Mouse (Mus musculus) CD4-positive, CD25-positive, alpha-beta regulatory T cell, adult 4 months (primary cell): ENCODE measurements around the gene Ppp5c. TPM values are rescaled to one million over a fixed set of nuclear protein-coding genes. Genes with fewer than 3 reads are reported as not detected.
"Not testable (repeated sequence)": the region's sequence is repeated elsewhere in the genome, so short reads cannot be mapped to it uniquely, and the experiment has no call there.

ENCODE experiments used
- ATAC-seq: one replicate; pipeline ENCODE4 v1.8.0; 2017
- polyA plus RNA-seq, 2 experiments: library from polyadenylated mRNA; unstranded; fragments of 100-300 nt; shearing (Covaris generic); gene quantifications; one replicate each; pipeline ENCODE4 v1.2.1; 2017

The Ppp5c gene
- polyA plus RNA-seq, result 10 to 100 TPM; 56.6 to 76.0 TPM

DNA sequence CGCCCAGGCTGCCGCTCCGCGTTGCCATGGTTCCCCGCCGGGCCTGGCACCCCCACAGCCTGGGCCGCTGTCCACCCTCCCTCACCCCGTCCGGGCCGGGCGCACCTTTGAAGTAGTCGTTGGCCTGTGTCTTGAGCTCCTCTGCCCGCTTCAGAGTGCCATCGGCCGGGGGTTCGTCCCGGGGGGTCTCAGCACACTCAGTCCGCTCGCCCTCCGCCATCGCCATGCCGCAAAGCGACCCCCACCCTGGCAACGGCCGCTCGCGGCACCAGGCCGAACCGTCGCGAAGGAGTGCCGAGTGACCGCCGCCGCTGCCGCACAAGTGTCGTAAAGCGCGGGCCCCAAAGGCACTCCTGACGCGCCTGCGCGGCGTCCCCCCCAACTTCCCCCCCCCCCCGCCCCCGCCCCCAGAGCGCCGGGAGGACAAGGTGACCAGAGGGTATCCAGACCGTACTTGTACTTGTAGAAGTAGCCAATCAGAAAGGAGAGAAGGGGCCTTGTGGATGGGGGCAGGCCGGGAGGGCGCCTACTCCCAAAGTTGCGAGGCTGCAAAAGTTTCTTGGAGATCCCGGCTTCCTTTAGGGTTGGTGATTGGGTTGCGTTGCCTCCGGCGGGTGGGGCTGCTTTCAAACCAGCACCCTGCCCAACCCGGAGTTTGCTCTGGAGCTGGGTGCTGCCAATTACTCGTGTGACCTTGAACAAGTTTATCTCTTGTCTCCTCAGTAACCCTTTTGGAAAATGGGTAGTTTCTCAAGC, at the start of gene Ppp5c:
Gene Ppp5c, minus strand, starts transcription at position 337 of the 756 bp plus-strand sequence.
- ATAC-seq, result peak; percentile 12

DNA sequence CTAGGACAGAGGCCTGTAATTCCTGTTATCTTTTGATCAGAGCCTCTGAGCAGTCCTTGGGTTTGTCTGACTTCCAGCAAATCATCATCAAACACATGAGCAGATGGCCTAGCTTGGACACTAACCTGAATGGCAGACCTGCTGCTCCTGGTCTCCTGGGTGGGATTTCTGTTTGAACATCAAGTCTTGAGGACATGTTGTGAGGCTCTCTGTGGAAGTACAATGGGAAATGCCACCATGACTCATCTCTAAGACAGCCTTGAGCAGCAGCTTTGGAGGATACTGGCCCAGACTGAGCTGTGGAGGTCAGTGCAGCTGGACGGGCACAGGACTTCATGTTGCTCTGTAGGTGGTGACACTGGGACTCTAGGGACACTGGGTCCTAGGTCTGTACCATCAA, 48.8 kb upstream of the Ppp5c start:
- no peak for ATAC-seq

DNA sequence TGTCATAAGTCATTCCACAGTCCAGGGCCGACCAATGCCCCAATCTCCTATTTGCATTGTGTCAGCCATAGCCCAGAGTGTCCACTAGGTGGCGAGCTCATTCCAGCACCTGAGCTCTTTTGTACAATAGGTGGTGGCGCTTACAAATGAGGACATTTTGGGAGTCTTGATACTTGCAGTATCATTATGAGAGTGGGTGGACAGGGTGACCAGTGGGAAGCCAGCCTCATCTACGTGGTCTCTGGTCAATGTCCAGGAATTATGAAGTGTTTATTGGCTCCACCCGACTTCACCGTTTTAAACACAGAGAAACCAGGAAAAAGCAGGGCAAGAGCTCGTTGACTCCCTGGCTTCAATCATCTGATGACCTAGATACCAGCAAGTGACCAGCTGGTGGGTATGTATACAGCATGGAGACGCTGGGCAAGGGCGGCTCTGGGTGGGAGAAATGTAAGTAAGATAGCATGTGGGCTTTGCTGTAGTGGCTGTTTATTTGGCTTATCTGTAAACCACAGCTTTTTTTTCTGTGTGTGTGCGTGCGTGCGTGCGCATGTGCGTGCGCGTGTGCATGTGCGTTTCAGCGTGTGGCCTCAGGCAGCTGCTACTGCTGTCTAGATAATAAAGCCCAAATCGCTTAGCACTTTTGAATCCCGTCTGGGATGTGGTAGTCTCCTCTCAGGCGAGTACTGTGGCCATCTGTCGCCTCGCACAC, 46.3 kb upstream of the Ppp5c start, which contains the start of gene Psg16:
Gene Psg16, plus strand, starts transcription at position 137 of the 712 bp plus-strand sequence.
- ATAC-seq, result peak; percentile 71

DNA sequence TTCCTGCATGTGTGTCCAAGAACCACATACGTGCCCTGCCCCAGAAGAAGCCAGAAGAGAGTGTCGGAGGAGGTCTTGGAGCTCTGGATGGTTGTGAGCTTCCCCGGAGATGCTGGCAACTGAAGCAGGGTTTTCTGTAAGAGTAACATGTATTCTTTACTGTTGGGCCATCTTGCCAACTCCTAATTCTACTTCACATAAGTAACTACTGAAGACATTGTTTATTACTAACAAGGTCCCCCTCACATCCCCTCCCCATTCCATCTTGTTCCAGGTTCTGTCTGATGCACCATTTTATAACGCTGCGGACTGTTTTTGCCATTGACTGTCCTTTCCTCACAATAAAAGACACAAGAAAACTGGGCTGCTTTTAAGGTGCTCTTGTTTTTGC, 45.8 kb upstream of the Ppp5c start:
- ATAC-seq, result no peak

DNA sequence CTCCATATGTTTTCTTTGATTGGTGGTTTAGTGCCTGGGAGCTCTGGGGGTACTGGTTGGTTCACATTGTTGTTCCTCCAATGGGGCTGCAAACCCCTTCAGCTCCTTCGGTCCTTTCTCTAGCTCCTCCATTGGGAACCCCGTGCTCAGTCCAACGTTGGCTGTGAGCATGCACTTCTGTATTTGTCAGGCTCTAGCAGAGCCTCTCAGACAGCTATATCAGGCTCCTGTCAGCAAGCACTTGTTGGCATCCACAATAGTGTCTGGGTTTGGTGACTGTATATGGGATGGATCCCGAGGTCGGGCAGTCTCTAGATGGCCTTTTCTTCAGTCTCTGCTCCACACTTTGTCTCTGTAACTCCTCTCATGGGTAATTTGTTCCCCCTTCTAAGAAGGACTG, 39.9 kb upstream of the Ppp5c start:
- not testable (repeated sequence) for ATAC-seq

DNA sequence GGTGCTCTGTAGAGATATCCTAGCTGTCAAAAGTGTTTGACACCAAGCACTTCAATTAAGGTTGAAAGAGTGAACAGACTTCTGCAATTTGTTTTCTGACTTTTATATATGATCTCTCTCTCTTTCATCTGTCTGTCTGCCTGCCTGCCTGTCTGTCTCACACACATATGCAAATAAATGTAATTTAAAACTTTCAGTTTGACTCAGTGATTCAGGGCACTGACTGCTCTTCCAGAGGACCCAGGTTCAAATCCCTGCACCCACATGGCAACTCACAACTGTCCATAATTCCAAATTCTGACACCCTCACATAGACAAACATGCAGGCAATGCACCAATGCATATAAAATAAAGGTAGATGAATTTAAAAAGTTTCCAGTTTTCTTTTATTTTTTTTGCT, 39.3 kb upstream of the Ppp5c start:
- no peak for ATAC-seq

DNA sequence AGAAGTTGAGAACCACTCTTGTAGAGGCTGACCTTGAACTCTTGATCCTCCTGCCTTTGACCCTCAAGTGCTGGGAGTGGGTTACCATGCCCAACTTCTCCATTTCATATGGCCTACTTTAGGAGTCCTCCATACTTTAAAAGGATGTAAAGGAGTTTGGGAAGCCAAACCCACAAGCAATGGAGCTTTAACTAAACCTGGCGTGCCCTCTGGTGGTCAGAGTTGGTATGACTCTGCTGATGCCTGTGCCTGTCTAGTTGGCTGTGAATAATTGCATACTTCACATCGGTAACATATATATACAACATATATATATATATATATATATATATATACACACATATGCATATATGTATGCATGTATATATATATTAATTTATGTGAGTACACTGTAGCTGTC, 38.7 kb upstream of the Ppp5c start:
- peak; percentile 77 for ATAC-seq

DNA sequence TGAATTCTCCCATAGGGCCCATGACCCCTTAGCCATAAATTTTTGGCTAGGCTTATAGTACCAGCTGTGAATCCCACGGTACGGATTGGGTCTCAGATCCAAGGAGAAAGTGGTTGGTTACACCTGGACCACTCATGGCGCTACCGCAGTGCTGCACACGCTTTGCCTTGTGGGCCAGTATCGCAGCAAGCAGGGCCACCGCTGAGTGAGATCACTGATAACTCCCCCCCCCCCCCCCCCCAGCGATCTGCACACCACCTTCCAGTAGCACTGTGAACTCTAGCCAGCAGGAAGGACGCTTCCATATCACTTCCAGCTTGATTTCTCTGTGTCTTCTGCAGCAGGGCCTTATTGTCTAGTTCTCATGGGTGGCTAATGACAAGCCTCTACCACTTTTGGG, 37.9 kb upstream of the Ppp5c start:
- no peak for ATAC-seq

DNA sequence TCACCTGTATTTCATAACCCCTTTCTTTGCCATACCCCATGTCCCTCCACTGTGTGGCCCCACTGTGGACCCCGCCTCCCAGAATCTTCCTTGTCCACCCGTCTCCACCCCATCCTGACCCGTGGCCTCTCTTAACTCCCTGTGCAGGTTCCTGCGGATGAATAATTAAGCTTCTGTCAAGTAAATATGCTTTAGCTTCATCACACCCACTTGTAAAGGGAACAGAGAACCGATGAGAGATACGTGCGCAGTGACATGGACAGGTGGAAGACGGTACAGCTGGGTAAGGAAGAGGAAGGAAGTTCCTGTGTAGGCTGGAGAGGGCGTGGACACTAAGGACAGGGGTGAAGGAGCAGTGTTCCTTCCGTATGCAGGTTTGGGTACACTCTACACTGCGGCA, 35.1 kb upstream of the Ppp5c start:
- ATAC-seq, result no peak

DNA sequence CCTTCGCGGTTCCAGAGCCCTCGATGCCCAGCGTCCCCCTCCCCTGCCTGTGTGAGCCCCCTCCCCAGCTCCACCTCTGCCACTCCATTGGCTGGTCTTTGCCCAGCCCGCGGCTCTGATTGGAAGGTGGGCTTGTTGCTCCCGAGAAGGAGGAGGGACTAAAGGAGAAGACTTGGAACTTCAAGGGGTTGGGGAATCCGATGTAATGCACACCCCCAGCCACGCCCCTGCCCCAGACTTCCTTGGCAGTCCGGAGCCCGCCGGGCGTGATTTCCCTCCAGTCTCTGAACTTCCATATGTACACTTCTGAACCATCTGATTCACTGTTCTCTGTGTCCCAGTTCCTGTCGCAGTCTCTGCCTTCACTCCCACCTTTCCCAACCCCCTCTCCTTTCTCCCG, 34.7 kb upstream of the Ppp5c start, which contains the start of gene Hif3a:
Gene Hif3a, minus strand, starts transcription at position 39 of the 400 bp plus-strand sequence.
- no peak for ATAC-seq

DNA sequence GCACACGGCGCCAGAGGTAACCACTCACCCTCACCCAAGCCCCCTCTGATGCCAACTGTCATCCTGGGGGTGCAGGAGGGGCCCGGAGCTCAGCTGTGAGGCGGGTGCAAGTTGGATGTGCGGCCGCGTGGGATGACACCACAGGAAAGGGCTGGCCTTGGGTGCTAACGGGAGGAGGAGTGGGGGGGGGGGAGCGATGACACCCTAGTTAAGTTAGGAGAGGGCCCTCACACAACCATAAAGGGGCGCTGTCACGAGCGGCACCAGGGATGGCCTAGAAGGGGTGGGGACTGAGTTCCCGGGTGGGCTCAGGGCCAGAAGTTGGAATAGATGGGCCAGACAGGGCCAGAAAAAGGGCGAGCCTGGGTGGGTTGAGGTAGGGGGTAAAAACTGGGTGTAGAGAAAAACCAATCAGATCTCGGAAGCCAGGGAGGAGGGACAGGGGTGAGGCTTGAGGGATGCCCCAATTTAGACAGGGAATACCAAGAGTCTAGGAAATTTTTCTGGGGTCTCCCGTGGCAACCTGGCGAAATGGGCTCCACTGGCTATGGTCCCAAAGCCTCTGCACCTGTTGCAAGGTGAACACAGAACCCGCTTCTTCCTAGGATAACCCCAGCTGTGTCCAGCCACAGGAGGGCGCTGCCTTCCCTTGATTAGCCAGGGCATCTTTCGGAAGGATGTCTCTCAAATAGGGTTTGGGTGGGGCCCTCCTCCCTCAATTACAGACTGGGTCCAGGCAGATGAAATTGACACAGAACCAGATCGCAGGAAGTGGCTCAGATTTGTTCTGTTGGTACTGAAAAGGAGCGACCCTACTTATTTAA, 33.3 kb upstream of the Ppp5c start:
- no peak for ATAC-seq

DNA sequence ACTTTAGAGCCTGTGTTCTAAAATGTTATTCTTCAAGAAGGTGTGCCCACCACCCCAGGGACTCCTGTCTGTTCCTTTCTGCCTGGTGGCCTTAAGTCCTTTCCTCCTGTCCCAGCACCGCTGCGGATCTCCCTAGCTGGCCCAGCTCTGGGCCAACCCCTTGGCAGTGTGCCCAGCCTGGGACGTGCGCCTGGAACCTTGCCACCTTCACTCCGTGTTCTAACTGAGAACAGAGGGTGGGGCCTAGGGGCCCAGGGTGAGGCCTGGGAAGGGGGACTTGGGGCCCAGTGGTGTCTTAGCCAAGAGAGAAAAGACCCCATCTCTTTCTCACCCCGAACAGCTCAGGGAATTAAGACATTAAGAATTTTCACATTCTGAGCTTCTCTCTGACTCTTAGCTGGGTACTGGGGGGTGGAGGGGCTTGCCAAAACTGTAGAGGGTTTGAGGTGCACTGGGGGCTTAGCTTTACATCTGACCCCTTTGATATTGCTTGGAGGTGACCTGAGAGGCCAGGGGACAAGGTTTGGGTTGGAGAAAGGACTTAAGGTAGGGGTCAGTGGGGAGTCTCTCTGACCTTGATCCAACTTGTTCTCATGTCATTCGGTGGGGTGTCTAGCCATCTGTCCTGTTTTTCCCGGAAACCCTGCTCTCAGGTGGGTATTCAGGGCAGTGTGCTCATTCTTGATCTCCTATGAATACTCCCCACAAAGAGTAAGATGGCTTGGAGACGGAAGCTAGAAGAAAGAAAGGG, 32.5 kb upstream of the Ppp5c start:
- no peak for ATAC-seq

DNA sequence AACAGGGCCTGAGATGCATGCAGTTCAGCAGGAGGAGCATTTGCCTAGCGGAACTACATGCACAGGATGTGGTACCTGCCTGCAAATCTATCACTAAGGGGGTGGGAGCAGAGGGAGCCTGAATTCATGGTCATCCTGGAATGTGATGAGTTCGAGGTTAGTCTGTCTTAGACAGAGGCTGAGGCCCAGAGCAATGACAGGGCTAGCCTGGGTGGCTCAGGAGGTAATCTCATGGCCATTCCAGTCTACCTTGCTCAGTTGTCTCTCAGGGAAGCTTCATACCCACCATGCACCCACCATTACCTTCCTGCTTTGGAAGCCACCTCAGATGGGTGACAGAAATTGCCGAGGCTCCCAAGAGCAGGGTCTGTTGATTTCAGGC, 31.7 kb upstream of the Ppp5c start:
- ATAC-seq, result peak; percentile 50

DNA sequence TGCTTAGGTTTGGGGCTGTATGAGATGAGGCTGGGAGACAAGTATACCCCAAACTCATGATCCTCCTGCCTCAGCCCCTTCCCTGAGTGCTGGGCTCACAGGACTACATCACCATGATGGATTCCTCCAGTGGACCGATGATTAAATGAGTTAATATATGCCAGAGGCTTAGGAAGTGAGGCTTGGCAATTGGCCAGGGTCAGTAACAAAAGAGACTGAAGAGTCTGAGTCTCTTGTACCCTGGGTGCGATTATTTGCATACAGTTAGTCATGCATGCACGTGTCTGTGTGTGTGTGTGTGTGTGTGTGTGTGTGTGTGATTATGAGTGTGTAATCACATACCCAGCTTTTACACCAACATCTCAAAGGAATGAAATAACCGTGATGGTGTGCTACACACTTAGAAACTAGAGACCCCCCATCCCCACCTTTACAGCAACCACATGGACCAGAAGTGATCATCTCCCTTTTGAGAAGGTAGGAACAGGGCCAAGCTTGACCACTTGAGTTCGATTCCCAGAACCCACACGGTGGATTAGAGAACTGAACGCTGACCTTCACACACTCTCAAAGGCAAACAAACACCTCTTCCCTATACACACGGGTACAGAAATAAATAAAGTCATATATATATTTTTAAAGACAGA, 31.2 kb upstream of the Ppp5c start:
- peak; percentile 35 for ATAC-seq

DNA sequence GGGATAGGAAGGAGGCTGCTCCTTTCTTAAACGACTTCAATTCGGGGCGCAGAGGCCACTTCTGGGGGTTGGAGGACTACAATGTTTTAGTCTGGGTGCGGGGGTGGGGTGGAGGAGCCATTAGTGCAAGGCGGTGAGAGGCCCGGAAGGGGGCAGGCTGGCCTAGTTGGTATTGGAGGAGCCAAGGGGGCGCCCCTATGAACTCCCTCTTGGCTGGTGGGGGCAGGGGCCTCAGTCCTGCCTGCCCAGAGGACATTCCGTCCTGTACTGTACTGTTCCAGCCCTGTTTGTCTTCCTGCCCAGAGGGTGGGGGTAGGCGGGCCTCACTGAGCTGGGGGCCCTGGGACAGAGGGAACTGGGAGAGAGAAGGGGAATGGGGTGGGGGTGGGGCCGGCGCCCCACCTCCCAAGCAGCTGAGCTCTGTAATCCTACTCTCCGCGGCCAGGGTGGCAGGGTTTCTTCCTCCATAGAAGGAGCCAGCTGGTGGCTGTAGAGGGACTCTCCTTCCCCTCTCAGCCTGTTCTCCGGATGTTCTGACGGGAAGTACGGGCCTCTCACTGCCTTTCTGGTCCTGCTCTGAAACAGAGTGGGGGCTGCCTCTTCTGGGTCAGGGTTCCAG, 30.5 kb upstream of the Ppp5c start:
- ATAC-seq, result peak; percentile 59

DNA sequence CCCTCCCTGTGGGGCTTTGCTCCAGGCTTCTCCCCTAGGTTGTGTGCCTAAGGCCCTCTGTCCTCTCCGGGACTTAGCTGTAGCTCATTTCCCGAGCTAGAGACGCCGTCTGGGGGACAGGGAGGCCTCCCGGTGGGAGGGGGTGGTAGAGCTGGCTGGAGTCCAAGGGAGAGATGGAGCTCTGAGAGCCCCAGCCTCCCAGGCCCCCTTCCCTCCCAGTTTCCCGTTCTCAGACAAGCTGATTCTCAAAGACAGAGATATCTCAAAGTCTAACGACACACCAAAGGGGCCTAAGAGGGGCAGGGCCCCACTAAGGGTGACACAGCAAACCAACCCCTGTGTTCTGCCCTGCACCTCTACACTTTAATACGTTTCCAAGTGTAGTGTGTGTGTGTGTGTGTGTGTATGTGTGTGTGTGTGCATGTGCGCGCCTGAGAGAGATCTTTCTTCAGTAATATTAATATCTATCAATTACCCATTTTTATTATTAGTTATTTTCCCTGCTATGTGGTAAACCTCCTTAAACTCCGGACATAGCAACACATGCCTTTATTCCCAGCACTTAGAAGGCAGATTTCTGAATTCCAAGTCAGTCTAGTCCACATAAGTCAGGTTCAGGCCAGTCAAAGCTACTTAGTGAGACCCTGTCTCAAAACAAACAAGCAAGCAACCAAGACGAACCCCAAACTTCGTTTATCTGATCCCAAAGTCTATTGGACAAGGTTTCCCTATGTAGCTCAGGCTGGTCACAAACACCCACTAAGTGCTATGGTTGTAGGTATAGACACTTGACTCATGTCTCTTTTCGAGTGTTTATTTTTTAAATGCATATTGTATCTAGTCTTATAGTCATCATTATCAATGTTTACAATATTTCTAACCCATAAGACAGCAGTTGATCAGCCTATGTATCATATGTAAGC, 29.1 kb upstream of the Ppp5c start:
- ATAC-seq, result no peak

DNA sequence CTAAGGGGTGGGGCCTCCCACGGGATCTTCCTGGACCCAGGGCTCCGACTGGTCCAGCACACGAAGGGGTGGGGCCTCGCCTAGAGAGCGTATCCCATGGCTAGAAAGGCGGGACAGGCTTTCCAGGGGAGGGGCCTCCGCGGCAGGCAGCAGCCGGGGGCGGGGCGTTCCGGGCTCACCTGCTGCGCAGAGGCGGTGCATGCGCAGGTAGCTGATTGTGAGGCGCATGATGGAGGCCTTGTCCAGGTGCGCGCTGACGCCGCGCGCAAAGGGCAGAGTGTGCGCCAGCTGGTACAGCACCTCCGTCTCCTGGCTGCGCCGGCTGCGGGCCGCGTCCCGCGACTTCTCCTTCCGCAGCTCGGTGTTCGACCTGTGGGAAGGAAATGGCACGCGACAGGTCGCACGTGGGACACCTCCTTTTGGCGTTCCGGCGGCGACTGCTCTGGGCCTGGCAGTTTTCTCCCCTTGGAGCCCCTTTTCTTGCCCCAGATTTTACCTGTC, 28.4 kb upstream of the Ppp5c start:
- ATAC-seq, result peak; percentile 36

DNA sequence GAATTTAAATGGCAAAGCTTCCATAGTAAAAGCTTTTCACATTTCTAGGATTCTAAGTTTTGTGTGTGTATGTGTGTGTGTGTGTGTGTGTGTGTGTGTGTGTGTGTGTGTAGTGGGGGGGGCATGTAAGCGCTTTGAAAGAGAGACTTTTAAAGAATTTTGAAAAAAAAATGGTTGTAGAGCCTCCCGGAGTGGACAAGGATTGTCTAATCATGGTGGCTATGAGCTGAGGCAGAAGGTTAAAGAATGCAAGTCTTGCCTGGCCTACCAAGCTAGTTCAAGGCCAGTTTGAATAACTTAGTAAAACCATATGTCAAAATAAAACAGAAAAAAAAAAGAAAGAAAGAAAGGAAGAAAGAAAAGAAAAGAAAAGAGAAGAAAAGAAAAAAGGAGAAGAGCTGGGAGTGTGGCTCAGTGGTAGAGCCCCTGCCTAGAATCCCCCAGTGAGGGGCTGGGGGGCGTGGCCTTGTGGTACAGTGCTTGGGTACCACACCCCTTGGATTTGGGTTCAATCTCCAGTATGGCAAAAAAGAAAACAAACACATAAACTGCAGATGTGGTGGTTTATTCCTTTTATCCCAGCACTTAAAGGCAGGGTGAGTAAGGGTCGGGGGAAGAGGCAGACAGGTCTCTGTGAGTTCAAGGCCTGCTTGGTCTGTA, 27.7 kb upstream of the Ppp5c start:
- no peak for ATAC-seq

DNA sequence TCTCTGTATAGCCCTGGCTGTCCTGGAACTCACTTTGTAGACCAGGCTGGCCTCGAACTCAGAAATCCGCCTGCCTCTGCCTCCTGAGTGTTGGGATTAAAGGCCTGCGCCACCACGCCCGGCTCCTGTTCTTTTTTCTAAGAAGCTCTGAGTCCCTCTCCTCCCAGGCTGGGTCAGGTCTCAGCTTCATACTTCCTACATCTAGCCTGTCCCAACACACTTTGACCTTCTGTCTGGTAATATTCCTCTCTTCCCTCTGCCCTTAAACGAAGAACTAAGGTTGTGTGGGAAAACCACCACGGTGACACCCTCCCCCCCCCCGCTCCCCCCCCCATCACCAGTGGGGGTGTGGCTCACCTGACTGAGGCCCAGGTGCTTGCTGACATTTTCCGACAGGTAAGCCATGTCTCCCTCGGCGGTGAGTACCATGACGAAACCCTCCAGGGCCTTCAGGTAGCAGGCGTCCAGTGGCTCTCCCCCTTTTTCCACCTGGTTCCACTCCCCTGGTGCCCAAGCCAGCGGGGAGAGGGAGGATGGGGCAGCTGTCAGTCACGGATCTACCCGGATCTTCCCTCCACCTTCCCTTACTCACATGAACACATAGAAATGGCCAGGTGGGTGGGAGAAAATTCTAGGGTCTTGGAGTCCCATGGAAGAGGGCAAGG, 26.7 kb upstream of the Ppp5c start:
- ATAC-seq, result no peak
